Mouse (Mus musculus): Measurements from ENCODE around the gene Mbd3. TPM values are rescaled to one million over a fixed set of nuclear protein-coding genes. Genes with fewer than 3 reads are reported as not detected.

Gene Mbd3
- polyA plus RNA-seq, 1 experiment from 2014 or later, result 139 TPM

GRCm38 (mm10) chr10:80437973-80438372, 38.6 kb upstream of the Mbd3 start:
- Histone ChIP-seq H3K36me3 (ENCODE audit: control insufficient read depth, insufficient read depth, low read length) (no peaks in the 10 kb centered on the region), H3K4me1 (ENCODE audit: control insufficient read depth, insufficient read depth, low read length) (peaks cover 23% of the 10 kb centered on the region), H3K9ac (ENCODE audit: low read length) (no peak overlapping the region), H3K9me3 (replicated peaks; ENCODE audit: control insufficient read depth, low read length) (no peaks in the 10 kb centered on the region), H3K27me3 (ENCODE audit: control insufficient read depth, insufficient read depth, low read length) (no peaks in the 10 kb centered on the region), H3K27ac (ENCODE audit: low read length) (no peak overlapping the region), H3K4me2 (ENCODE audit: low read depth, low read length) (no peak overlapping the region), H3K4me3 (replicated peaks; ENCODE audit: low read length) (no peak overlapping the region)
- WGBS, result 41% methylated on average over 4 of the region's 4 CpGs
- ATAC-seq (ENCODE audit: insufficient read depth, low FRiP score), result no peak

GRCm38 (mm10) chr10:80436276-80436675, 36.9 kb upstream of the Mbd3 start:
- Histone ChIP-seq H3K4me3 (replicated peaks; ENCODE audit: low read length) (peak overlapping the region; percentile 11; the same call in 1 of the 2 replicates), H3K9me3 (replicated peaks; ENCODE audit: control insufficient read depth, low read length) (no peaks in the 10 kb centered on the region), H3K4me2 (ENCODE audit: low read depth, low read length) (peak overlapping the region; percentile 47), H3K27me3 (ENCODE audit: control insufficient read depth, insufficient read depth, low read length) (no peaks in the 10 kb centered on the region), H3K9ac (ENCODE audit: low read length) (peak overlapping the region; percentile 60), H3K4me1 (ENCODE audit: control insufficient read depth, insufficient read depth, low read length) (peaks cover 33% of the 10 kb centered on the region), H3K27ac (ENCODE audit: low read length) (peak overlapping the region; percentile 95), H3K36me3 (ENCODE audit: control insufficient read depth, insufficient read depth, low read length) (no peaks in the 10 kb centered on the region)
- WGBS, result 11% methylated on average over 9 of the region's 9 CpGs
- no peak for ATAC-seq (ENCODE audit: insufficient read depth, low FRiP score)

GRCm38 (mm10) chr10:80435764-80436163, 36.4 kb upstream of the Mbd3 start:
- Histone ChIP-seq H3K9ac (ENCODE audit: low read length) (peak overlapping the region; percentile 60), H3K4me3 (replicated peaks; ENCODE audit: low read length) (no peak overlapping the region), H3K27ac (ENCODE audit: low read length) (peak overlapping the region; percentile 95), H3K27me3 (ENCODE audit: control insufficient read depth, insufficient read depth, low read length) (no peaks in the 10 kb centered on the region), H3K36me3 (ENCODE audit: control insufficient read depth, insufficient read depth, low read length) (no peaks in the 10 kb centered on the region), H3K9me3 (replicated peaks; ENCODE audit: control insufficient read depth, low read length) (no peaks in the 10 kb centered on the region), H3K4me1 (ENCODE audit: control insufficient read depth, insufficient read depth, low read length) (peaks cover 37% of the 10 kb centered on the region), H3K4me2 (ENCODE audit: low read depth, low read length) (peak overlapping the region; percentile 47)
- ATAC-seq (ENCODE audit: insufficient read depth, low FRiP score), result peak; percentile 56
- WGBS, result 40% methylated on average over 7 of the region's 7 CpGs

- peak overlapping the region; percentile 95 for H3K27ac ChIP-seq (ENCODE audit: low read length)
Measured at GRCm38 (mm10) chr10:80434823-80435222, 35.5 kb upstream of the Mbd3 start.

GRCm38 (mm10) chr10:80434233-80434592, 34.9 kb upstream of the Mbd3 start:
- ATAC-seq (ENCODE audit: insufficient read depth, low FRiP score), result no peak
- peak overlapping the region; percentile 33; the same call in 1 of the 2 replicates for H3K4me2 ChIP-seq (ENCODE audit: low read depth, low read length)
- no peaks in the 10 kb centered on the region for H3K27me3 ChIP-seq (ENCODE audit: control insufficient read depth, insufficient read depth, low read length)
- H3K9ac ChIP-seq (ENCODE audit: low read length), result no peak overlapping the region; the same call in 1 of the 2 replicates
- 11% methylated on average over 8 of the region's 8 CpGs for WGBS
- H3K4me3 ChIP-seq (replicated peaks; ENCODE audit: low read length), result peak overlapping the region; percentile 30
- 0 out of 2 replicates have a peak, but pooled peaks cover 10% of the 10 kb centered on the region for H3K36me3 ChIP-seq (ENCODE audit: control insufficient read depth, insufficient read depth, low read length)
- peaks cover 37% of the 10 kb centered on the region for H3K4me1 ChIP-seq (ENCODE audit: control insufficient read depth, insufficient read depth, low read length)
- H3K27ac ChIP-seq (ENCODE audit: low read length), result peak overlapping the region; percentile 95; the same call in 1 of the 2 replicates
- no peaks in the 10 kb centered on the region for H3K9me3 ChIP-seq (replicated peaks; ENCODE audit: control insufficient read depth, low read length)

More at GRCm38 (mm10) chr10:80434823-80435222, 35.5 kb upstream of the Mbd3 start:
- Histone ChIP-seq H3K4me1 (ENCODE audit: control insufficient read depth, insufficient read depth, low read length) (peaks cover 37% of the 10 kb centered on the region), H3K27me3 (ENCODE audit: control insufficient read depth, insufficient read depth, low read length) (no peaks in the 10 kb centered on the region), H3K4me3 (replicated peaks; ENCODE audit: low read length) (no peak overlapping the region), H3K36me3 (ENCODE audit: control insufficient read depth, insufficient read depth, low read length) (0 out of 2 replicates have a peak, but pooled peaks cover 7% of the 10 kb centered on the region), H3K9me3 (replicated peaks; ENCODE audit: control insufficient read depth, low read length) (no peaks in the 10 kb centered on the region), H3K9ac (ENCODE audit: low read length) (no peak overlapping the region), H3K4me2 (ENCODE audit: low read depth, low read length) (no peak overlapping the region)
- 83% methylated on average over 3 of the region's 3 CpGs for WGBS
- ATAC-seq (ENCODE audit: insufficient read depth, low FRiP score), result no peak

GRCm38 (mm10) chr10:80433513-80434232, 34.3 kb upstream of the Mbd3 start, which contains the start of gene Tcf3:
Gene Tcf3 (minus strand): TSS chr10:80433647.
- Histone ChIP-seq H3K4me1 (ENCODE audit: control insufficient read depth, insufficient read depth, low read length) (peaks cover 37% of the 10 kb centered on the region), H3K9me3 (replicated peaks; ENCODE audit: control insufficient read depth, low read length) (no peaks in the 10 kb centered on the region), H3K9ac (ENCODE audit: low read length) (peak within 1 kb of the TSS; percentile 99), H3K4me2 (ENCODE audit: low read depth, low read length) (peak within 1 kb of the TSS; percentile 96), H3K27me3 (ENCODE audit: control insufficient read depth, insufficient read depth, low read length) (no peaks in the 10 kb centered on the region), H3K27ac (ENCODE audit: low read length) (peak within 1 kb of the TSS; percentile 95), H3K4me3 (replicated peaks; ENCODE audit: low read length) (peak within 1 kb of the TSS; percentile 97), H3K36me3 (ENCODE audit: control insufficient read depth, insufficient read depth, low read length) (0 out of 2 replicates have a peak, but pooled peaks cover 13% of the 10 kb centered on the region)
- ATAC-seq (ENCODE audit: insufficient read depth, low FRiP score), result peak; percentile 92
- under 1% methylated on average over 61 of the region's 61 CpGs for WGBS

- WGBS, result under 1% methylated on average over 60 of the region's 60 CpGs
- no peak for ATAC-seq (ENCODE audit: insufficient read depth, low FRiP score)
- H3K4me2 ChIP-seq (ENCODE audit: low read depth, low read length), result peak overlapping the region; percentile 96
Measured at GRCm38 (mm10) chr10:80432936-80433512, 33.7 kb upstream of the Mbd3 start.

GRCm38 (mm10) chr10:80432387-80432785, 33.0 kb upstream of the Mbd3 start:
- Histone ChIP-seq H3K36me3 (ENCODE audit: control insufficient read depth, insufficient read depth, low read length) (peaks cover 23% of the 10 kb centered on the region), H3K4me3 (replicated peaks; ENCODE audit: low read length) (peak overlapping the region; percentile 97), H3K4me1 (ENCODE audit: control insufficient read depth, insufficient read depth, low read length) (peaks cover 33% of the 10 kb centered on the region), H3K9ac (ENCODE audit: low read length) (peak overlapping the region; percentile 99), H3K4me2 (ENCODE audit: low read depth, low read length) (peak overlapping the region; percentile 96), H3K9me3 (replicated peaks; ENCODE audit: control insufficient read depth, low read length) (no peaks in the 10 kb centered on the region), H3K27me3 (ENCODE audit: control insufficient read depth, insufficient read depth, low read length) (no peaks in the 10 kb centered on the region), H3K27ac (ENCODE audit: low read length) (peak overlapping the region; percentile 90)
- under 1% methylated on average over 4 of the region's 4 CpGs for WGBS
- no peak for ATAC-seq (ENCODE audit: insufficient read depth, low FRiP score)

More at GRCm38 (mm10) chr10:80432936-80433512, 33.7 kb upstream of the Mbd3 start:
- Histone ChIP-seq H3K27ac (ENCODE audit: low read length) (peak overlapping the region; percentile 90), H3K36me3 (ENCODE audit: control insufficient read depth, insufficient read depth, low read length) (0 out of 2 replicates have a peak, but pooled peaks cover 18% of the 10 kb centered on the region), H3K9me3 (replicated peaks; ENCODE audit: control insufficient read depth, low read length) (no peaks in the 10 kb centered on the region), H3K4me3 (replicated peaks; ENCODE audit: low read length) (peak overlapping the region; percentile 97), H3K9ac (ENCODE audit: low read length) (peak overlapping the region; percentile 99), H3K4me1 (ENCODE audit: control insufficient read depth, insufficient read depth, low read length) (peaks cover 36% of the 10 kb centered on the region), H3K27me3 (ENCODE audit: control insufficient read depth, insufficient read depth, low read length) (no peaks in the 10 kb centered on the region)

Measured in stomach, embryonic 16.5 days (tissue).